Mouse (Mus musculus): ENCODE data around the gene Cfhr1. TPM values are rescaled to one million over a fixed set of nuclear protein-coding genes. Genes with fewer than 3 reads are reported as not detected.

Cfhr1 gene
- 0.72 and 0.80 TPM in 2 replicates for polyA plus RNA-seq (2016; fragmentation: Nextera tagmentation; extraction: Ambion mirVana)

- H3K4me3 ChIP-seq: no peak within 1 kb of the TSS
- no peak within 1 kb of the TSS for H3K27ac ChIP-seq
- no peak within 1 kb of the TSS for H3K9ac ChIP-seq
- H3K9me3 ChIP-seq (replicated peaks): no peaks in the 10 kb centered on the region
- no peaks in the 10 kb centered on the region for H3K36me3 ChIP-seq
- no peak within 1 kb of the TSS for H3K4me2 ChIP-seq
- H3K4me1 ChIP-seq: no peaks in the 10 kb centered on the region
- no peak for ATAC-seq
- H3K27me3 ChIP-seq (replicated peaks): no peaks in the 10 kb centered on the region
- WGBS (ENCODE audit: insufficient replicate concordance): 54% methylated on average over 1 of the region's 1 CpGs
Measured at GRCm38 (mm10) chr1:139560024-139560423, at the start of gene Cfhr1. Cfhr1 (minus strand) TSS chr1:139560272.

GRCm38 (mm10) chr1:139551311-139551710 lies 8.8 kb downstream of the Cfhr1 start:
- WGBS (ENCODE audit: insufficient replicate concordance): 53% methylated on average over 1 of the region's 1 CpGs

GRCm38 (mm10) chr1:139548536-139548935 lies 11.5 kb downstream of the Cfhr1 start:
- no peak overlapping the region for H3K27ac ChIP-seq
- 49% methylated on average over 1 of the region's 1 CpGs for WGBS (ENCODE audit: insufficient replicate concordance)
- no peaks in the 10 kb centered on the region for H3K9me3 ChIP-seq (replicated peaks)
- no peak for ATAC-seq
- H3K4me1 ChIP-seq: no peaks in the 10 kb centered on the region
- H3K36me3 ChIP-seq: no peaks in the 10 kb centered on the region
- no peak overlapping the region for H3K9ac ChIP-seq
- H3K4me2 ChIP-seq: no peak overlapping the region
- H3K27me3 ChIP-seq (replicated peaks): no peaks in the 10 kb centered on the region
- no peak overlapping the region for H3K4me3 ChIP-seq

More at GRCm38 (mm10) chr1:139551311-139551710, 8.8 kb downstream of the Cfhr1 start:
- H3K9me3 ChIP-seq (replicated peaks): no peaks in the 10 kb centered on the region
- no peak for ATAC-seq
- H3K27ac ChIP-seq: no peak overlapping the region
- H3K4me3 ChIP-seq: no peak overlapping the region
- H3K9ac ChIP-seq: no peak overlapping the region
- no peaks in the 10 kb centered on the region for H3K27me3 ChIP-seq (replicated peaks)
- H3K4me1 ChIP-seq: no peaks in the 10 kb centered on the region
- no peak overlapping the region for H3K4me2 ChIP-seq
- no peaks in the 10 kb centered on the region for H3K36me3 ChIP-seq

- no peak overlapping the region for H3K9ac ChIP-seq
Measured at GRCm38 (mm10) chr1:139514556-139514955, 45.5 kb downstream of the Cfhr1 start.

GRCm38 (mm10) chr1:139501258-139501752 lies 58.8 kb downstream of the Cfhr1 start, which contains the start of gene F13b:
F13b (plus strand) TSS chr1:139501702.
- Histone ChIP-seq H3K4me2 (no peak within 1 kb of the TSS), H3K36me3 (0 out of 2 replicates have a peak, but pooled peaks cover under 1% of the 10 kb centered on the region), H3K27ac (no peak within 1 kb of the TSS), H3K9me3 (replicated peaks) (no peaks in the 10 kb centered on the region), H3K4me3 (no peak within 1 kb of the TSS), H3K9ac (no peak within 1 kb of the TSS), H3K4me1 (no peaks in the 10 kb centered on the region), H3K27me3 (replicated peaks) (no peaks in the 10 kb centered on the region)
- WGBS (ENCODE audit: insufficient replicate concordance): 67% methylated on average over 3 of the region's 3 CpGs
- 0 out of 2 replicates have a peak, but pooled peaks have one; percentile 30 for ATAC-seq

More at GRCm38 (mm10) chr1:139514556-139514955, 45.5 kb downstream of the Cfhr1 start:
- no peaks in the 10 kb centered on the region for H3K4me1 ChIP-seq
- H3K4me2 ChIP-seq: no peak overlapping the region
- WGBS (ENCODE audit: insufficient replicate concordance): 75% methylated on average over 12 of the region's 12 CpGs
- H3K27ac ChIP-seq: no peak overlapping the region
- H3K36me3 ChIP-seq: no peaks in the 10 kb centered on the region
- H3K4me3 ChIP-seq: no peak overlapping the region
- H3K27me3 ChIP-seq (replicated peaks): no peaks in the 10 kb centered on the region
- ATAC-seq: no peak
- H3K9me3 ChIP-seq (replicated peaks): no peaks in the 10 kb centered on the region

GRCm38 (mm10) chr1:139499751-139500150 lies 60.3 kb downstream of the Cfhr1 start:
- ATAC-seq: no peak
- Histone ChIP-seq H3K36me3 (peaks cover 16% of the 10 kb centered on the region), H3K4me3 (no peak overlapping the region), H3K4me2 (no peak overlapping the region), H3K9ac (no peak overlapping the region), H3K4me1 (no peaks in the 10 kb centered on the region), H3K27ac (no peak overlapping the region), H3K27me3 (replicated peaks) (no peaks in the 10 kb centered on the region), H3K9me3 (replicated peaks) (no peaks in the 10 kb centered on the region)

Other genes starting within 250 kb of the Cfhr1 start
- 0.05 TPM in 1 of 2 replicates, not detected in the other for gene Crb1, start 183.2 kb downstream of the Cfhr1 start, polyA plus RNA-seq (2016; fragmentation: Nextera tagmentation; extraction: Ambion mirVana)
- 5.3 and 5.9 TPM in 2 replicates for gene Zbtb41, start 138.0 kb downstream of the Cfhr1 start, polyA plus RNA-seq (2016; fragmentation: Nextera tagmentation; extraction: Ambion mirVana)
- gene Aspm, start 105.5 kb downstream of the Cfhr1 start, polyA plus RNA-seq (2016; fragmentation: Nextera tagmentation; extraction: Ambion mirVana): 14.8 and 15.2 TPM in 2 replicates
- 3.6 and 3.8 TPM in 2 replicates for gene F13b, start 58.6 kb downstream of the Cfhr1 start, polyA plus RNA-seq (2016; fragmentation: Nextera tagmentation; extraction: Ambion mirVana)
- not detected in 2 replicates for gene Gm4788, start 221.0 kb upstream of the Cfhr1 start, polyA plus RNA-seq (2016; fragmentation: Nextera tagmentation; extraction: Ambion mirVana)

Data from liver, embryonic 12.5 days (tissue).